Mouse (Mus musculus) stomach, embryonic 16.5 days (tissue): ENCODE data around the gene Bbs1. TPM values are rescaled to one million over a fixed set of nuclear protein-coding genes. Genes with fewer than 3 reads are reported as not detected.
"Not testable (repeated sequence)": the region's sequence is repeated elsewhere in the genome, so short reads cannot be mapped to it uniquely, and the experiment has no call there.

ENCODE experiments used
- ATAC-seq: fragments of 200-750 bp; cut with Nextera tagmentation; 2 replicates; pipeline ENCODE4 v1.8.0; 2017; ENCODE audit warnings: moderate number of reproducible peaks, moderate TSS enrichment; ENCODE audit not compliant: insufficient read depth, low FRiP score
- H3K27ac ChIP-seq: fragments of 300-500 bp; sonication (generic); 2 replicates; pipeline ENCODE4 v1.5.1; 2014; ENCODE audit warnings: low read length
- H3K27me3 ChIP-seq: fragments of 300-500 bp; sonication (generic); 2 replicates; pipeline ENCODE4 v1.6.1; 2014; ENCODE audit warnings: low read length, control low read depth, mixed read lengths; ENCODE audit not compliant: control insufficient read depth, insufficient read depth
- H3K36me3 ChIP-seq: fragments of 300-500 bp; sonication (generic); 2 replicates; pipeline ENCODE4 v1.6.1; 2014; ENCODE audit warnings: low read length; ENCODE audit not compliant: control insufficient read depth, insufficient read depth
- H3K4me1 ChIP-seq: fragments of 300-500 bp; sonication (generic); 2 replicates; pipeline ENCODE4 v1.6.1; 2014; ENCODE audit warnings: low read length, control low read depth, mixed read lengths; ENCODE audit not compliant: control insufficient read depth, insufficient read depth
- H3K4me2 ChIP-seq: fragments of 300-500 bp; sonication (generic); 2 replicates; pipeline ENCODE4 v1.6.1; 2014; ENCODE audit warnings: low read depth, low read length, mixed read lengths
- H3K4me3 ChIP-seq: fragments of 300-500 bp; sonication (generic); replicated peaks from 2 replicates; pipeline ENCODE4 v1.5.1; 2014; ENCODE audit warnings: mild to moderate bottlenecking, low read length
- H3K9ac ChIP-seq: fragments of 300-500 bp; sonication (generic); 2 replicates; pipeline ENCODE4 v1.6.1; 2014; ENCODE audit warnings: low read length
- H3K9me3 ChIP-seq: fragments of 300-500 bp; sonication (generic); replicated peaks from 2 replicates; pipeline ENCODE4 v1.6.1; 2016; ENCODE audit warnings: low read length, control low read depth; ENCODE audit not compliant: control insufficient read depth
- WGBS: fragments of 180-500 bp; shearing (Covaris S2); extraction: QIAGEN DNeasy Blood & Tissue Kit; methylation state at CpG from one replicate; pipeline ENCODE4 v1.1.7; 2014; 5-methylcytosine and 5-hydroxymethylcytosine counted together
- polyA plus RNA-seq: library from polyadenylated mRNA; unstranded; fragments of >200 nt; fragmentation: Nextera tagmentation; extraction: Ambion mirVana; gene quantifications from 2 replicates; pipeline ENCODE4 v1.2.1, GENCODE M21; 2015

The Bbs1 gene
- polyA plus RNA-seq, 1 experiment from 2014 or later = 3.6 TPM

DNA sequence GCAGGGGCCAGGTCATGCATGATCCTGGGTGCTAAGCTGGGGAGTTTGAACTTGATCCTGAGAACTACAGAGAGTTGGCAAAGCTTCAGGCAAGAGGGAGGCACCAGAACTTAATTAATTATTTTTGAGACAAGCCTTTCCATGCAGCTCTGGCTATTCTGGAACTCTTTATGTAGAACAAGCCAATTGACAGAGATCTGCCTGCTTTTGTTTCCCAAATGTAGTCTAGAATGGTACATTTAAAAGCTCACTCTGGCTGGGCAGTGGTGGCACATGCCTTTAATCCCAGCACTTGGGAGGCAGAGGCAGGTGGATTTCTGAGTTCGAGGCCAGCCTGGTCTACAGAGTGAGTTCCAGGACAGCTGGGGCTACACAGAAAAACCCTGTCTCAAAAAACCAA is 31.8 kb downstream of the Bbs1 start:
- not testable (repeated sequence) for H3K27ac ChIP-seq, H3K4me1 ChIP-seq, H3K9me3 ChIP-seq, H3K4me3 ChIP-seq, H3K9ac ChIP-seq, H3K4me2 ChIP-seq, ATAC-seq, H3K27me3 ChIP-seq, H3K36me3 ChIP-seq
- WGBS = 94% methylated on average over 1 of the region's 1 CpGs

DNA sequence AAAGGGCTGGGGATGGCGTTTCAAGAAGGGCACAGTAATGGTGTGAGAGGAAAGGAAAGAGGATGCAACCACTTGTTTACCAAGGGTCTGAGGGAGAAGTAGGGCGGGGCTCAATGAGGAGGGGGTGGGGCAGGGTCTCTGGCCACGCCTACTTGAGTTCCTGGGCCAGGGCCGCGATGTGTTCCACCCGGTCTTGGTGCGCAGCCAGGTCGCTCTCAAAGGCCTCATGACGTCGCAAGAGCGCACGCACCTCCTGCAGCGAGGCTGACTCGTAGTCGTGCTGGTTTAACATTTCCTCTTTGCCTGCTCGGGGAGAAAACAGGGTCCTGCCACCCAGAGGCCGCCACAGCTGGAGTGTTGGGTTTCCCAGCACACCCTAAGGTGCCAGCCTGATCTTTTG is 41.3 kb downstream of the Bbs1 start:
- Histone ChIP-seq H3K27ac (no peak overlapping the region), H3K36me3 (no peaks in the 10 kb centered on the region), H3K4me2 (peak overlapping the region; percentile 37; the same call in 1 of the 2 replicates), H3K9me3 (no peaks in the 10 kb centered on the region), H3K27me3 (no peaks in the 10 kb centered on the region), H3K4me3 (no peak overlapping the region; the same call in 1 of the 2 replicates), H3K4me1 (peaks cover 6% of the 10 kb centered on the region), H3K9ac (peak overlapping the region; percentile 52; the same call in 1 of the 2 replicates)
- 3% methylated on average over 17 of the region's 17 CpGs for WGBS
- ATAC-seq = no peak

DNA sequence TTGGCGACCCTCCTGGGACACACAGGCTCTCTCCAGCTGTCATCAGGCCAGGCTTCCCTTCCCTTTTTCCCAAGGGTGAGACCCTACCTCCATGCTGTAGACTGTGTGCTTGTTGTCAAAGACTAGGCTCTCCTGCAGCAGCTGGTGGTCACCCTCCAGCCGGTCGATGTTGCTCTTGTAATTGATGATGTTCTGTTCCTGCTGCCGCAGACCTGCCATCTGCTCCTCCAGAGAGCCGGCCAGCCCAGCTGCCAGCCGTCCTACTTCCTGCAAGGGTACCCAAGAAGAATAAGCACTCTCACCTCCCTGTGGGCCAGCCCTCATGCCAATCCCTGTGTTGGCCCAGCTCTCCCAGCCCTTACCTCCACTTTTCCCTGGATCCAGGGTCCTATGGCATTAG is 43.4 kb downstream of the Bbs1 start:
- Histone ChIP-seq H3K27ac (no peak overlapping the region), H3K4me3 (no peak overlapping the region), H3K9ac (no peak overlapping the region), H3K4me1 (peaks cover 6% of the 10 kb centered on the region), H3K4me2 (no peak overlapping the region), H3K27me3 (no peaks in the 10 kb centered on the region), H3K9me3 (no peaks in the 10 kb centered on the region), H3K36me3 (no peaks in the 10 kb centered on the region)
- no peak for ATAC-seq
- WGBS = 60% methylated on average over 6 of the region's 6 CpGs

DNA sequence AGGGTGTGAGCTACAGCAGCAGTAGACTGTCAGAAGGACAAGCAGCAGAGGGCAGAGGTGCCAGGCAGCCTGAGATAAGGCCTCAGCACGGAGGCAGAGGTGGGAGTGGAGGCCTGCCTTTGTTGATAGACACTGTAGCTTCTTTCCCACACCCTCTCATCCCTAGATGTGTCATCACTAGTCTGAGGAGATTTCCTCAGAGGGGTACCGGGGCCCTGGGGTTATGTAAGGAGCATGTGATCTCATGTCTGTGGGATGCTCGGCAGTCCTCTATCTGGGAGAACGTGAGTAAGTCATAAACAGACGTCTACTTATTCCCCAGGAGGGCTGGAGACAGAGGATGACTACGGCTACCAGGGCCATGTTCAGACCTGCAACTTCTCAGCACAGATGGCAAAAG is 47.3 kb downstream of the Bbs1 start:
- Histone ChIP-seq H3K9me3 (no peaks in the 10 kb centered on the region), H3K27me3 (no peaks in the 10 kb centered on the region), H3K9ac (no peak overlapping the region), H3K27ac (no peak overlapping the region), H3K4me2 (no peak overlapping the region; the same call in 1 of the 2 replicates), H3K4me3 (no peak overlapping the region), H3K4me1 (peaks cover 9% of the 10 kb centered on the region; the same call in 1 of the 2 replicates), H3K36me3 (no peaks in the 10 kb centered on the region)
- 65% methylated on average over 6 of the region's 6 CpGs for WGBS
- ATAC-seq = no peak

DNA sequence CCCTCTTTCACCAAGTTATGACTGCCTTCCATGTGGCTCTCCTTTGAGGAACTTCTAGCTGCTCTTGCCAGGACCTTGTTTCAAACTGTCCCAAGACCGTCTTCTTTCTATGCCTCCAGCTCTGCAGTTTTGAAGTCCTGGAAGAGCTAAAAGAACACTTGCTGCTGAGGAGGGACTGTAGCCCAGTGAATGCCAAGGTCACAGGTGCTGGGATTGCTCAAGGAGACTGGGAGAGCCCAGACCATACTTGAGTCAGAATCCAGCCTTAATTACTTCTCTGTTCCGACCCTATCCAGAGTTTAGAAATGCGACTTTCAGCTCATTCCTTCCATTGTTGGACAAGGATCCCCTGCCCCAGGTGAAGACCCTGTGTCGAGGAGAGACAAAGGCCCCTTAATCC is 50.5 kb downstream of the Bbs1 start:
- H3K27ac ChIP-seq = no peak overlapping the region
- peak overlapping the region; percentile 91; the same call in 1 of the 2 replicates for H3K4me2 ChIP-seq
- ATAC-seq = no peak
- peak overlapping the region; percentile 56; the same call in 1 of the 2 replicates for H3K4me3 ChIP-seq
- whole genome bisulfite sequencing = 77% methylated on average over 4 of the region's 4 CpGs
- H3K9ac ChIP-seq = no peak overlapping the region
- H3K9me3 ChIP-seq = no peaks in the 10 kb centered on the region
- H3K36me3 ChIP-seq = no peaks in the 10 kb centered on the region
- H3K4me1 ChIP-seq = peaks cover 9% of the 10 kb centered on the region; the same call in 1 of the 2 replicates
- no peaks in the 10 kb centered on the region for H3K27me3 ChIP-seq

DNA sequence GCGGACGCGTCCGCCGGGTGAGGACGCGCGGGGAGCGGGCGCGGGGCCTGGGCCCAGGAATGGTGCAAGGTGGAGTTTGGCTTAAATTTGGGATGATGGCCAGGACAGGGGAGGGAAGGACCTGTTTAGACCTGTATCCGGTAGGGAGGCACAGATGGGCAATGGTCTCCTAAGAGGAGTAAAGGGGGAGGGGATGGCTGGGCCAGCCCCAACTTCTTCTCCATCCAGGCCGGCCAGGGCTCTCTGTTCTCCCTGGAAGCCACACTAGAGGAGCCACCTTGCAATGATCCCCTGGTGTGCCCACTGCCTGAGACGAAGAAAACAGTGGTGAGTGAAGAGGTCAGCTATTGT is 51.0 kb downstream of the Bbs1 start:
- Histone ChIP-seq H3K9ac (peak overlapping the region; percentile 73), H3K9me3 (no peaks in the 10 kb centered on the region), H3K4me3 (peak overlapping the region; percentile 56), H3K4me1 (peaks cover 9% of the 10 kb centered on the region; the same call in 1 of the 2 replicates), H3K27ac (no peak overlapping the region), H3K4me2 (peak overlapping the region; percentile 91), H3K27me3 (no peaks in the 10 kb centered on the region), H3K36me3 (no peaks in the 10 kb centered on the region)
- 1% methylated on average over 14 of the region's 14 CpGs for WGBS
- ATAC-seq = 0 out of 2 replicates have a peak, but pooled peaks have one; percentile 42

DNA sequence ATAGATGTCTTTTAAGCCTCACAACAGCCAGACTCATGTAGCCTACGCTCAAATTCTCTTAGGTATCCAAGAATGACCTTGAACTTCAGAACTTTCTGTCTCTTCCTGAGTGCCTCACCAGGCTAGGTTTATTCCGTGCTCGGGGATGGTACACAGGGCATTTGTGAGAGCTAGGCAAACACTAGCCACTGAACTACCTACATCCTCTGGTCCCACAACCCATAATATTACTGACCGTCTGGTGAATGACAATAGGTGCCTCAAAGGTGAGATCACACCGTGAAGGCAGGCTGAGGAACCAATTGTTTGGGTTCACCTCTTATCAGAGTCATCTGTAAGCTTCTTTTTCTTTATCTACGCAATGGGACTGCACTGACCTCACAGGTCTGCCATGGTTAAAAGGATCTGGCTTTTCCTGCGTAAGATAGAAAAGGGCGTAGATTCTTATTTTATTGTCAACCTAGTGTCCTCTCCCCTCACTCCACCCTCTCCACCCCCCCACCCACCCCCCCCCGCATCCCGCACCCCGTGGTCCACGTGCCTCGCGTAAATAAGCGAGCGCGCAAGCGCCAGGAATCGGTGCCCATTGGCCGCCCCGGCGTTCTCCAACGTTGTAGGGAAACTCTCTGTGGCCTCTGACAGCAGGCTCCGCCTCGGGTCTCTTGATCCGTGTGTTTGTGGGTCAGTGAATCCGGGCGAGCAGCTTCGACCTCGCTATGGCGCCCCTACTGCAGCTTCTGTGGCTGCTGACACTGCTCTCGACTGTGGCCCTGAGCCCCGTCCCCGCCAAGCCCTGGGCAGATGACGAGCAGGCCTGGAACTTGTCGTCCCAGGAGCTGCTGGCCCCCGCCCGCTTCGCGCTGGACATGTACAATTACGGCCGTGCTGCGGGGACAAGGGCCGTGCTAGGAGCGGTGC is 51.6 kb downstream of the Bbs1 start, which contains the start of gene Ctsf:
Gene Ctsf (plus strand): TSS at position 579 of the 918 bp plus-strand sequence.
- no peaks in the 10 kb centered on the region for H3K9me3 ChIP-seq
- peak within 1 kb of the TSS; percentile 91 for H3K4me2 ChIP-seq
- H3K4me3 ChIP-seq = peak within 1 kb of the TSS; percentile 56
- H3K27me3 ChIP-seq = no peaks in the 10 kb centered on the region; the same call in 1 of the 2 replicates
- WGBS = 2% methylated on average over 45 of the region's 45 CpGs
- peak within 1 kb of the TSS; percentile 73 for H3K9ac ChIP-seq
- no peaks in the 10 kb centered on the region for H3K36me3 ChIP-seq
- no peak within 1 kb of the TSS for H3K27ac ChIP-seq
- ATAC-seq = peak; percentile 91
- peaks cover 9% of the 10 kb centered on the region; the same call in 1 of the 2 replicates for H3K4me1 ChIP-seq

DNA sequence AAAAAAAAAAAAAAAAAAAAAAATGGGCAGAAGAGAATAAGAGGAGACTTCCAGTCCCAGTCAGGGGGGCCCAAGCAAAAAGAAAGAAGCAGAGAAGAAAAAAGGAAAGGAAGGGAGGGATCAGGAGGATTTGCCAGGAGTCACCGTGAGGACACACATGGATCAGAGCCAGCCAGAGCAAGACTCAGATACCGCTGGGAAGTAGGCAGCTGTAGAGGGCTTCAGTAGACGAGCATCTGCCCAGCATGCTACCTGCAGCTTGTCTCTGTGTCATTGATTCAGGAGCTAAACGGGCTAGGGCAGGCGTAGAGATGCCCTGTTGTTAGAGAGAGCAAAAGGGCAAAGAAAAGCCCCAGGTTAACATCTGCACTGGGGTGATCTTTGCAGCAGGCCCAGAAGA is 56.1 kb downstream of the Bbs1 start:
- no peak overlapping the region for H3K4me2 ChIP-seq
- ATAC-seq = no peak
- WGBS = 50% methylated on average over 5 of the region's 5 CpGs
- no peak overlapping the region for H3K4me3 ChIP-seq
- H3K4me1 ChIP-seq = peaks cover 5% of the 10 kb centered on the region; the same call in 1 of the 2 replicates
- no peaks in the 10 kb centered on the region for H3K36me3 ChIP-seq
- no peaks in the 10 kb centered on the region for H3K9me3 ChIP-seq
- no peak overlapping the region for H3K27ac ChIP-seq
- no peaks in the 10 kb centered on the region; the same call in 1 of the 2 replicates for H3K27me3 ChIP-seq
- no peak overlapping the region for H3K9ac ChIP-seq

DNA sequence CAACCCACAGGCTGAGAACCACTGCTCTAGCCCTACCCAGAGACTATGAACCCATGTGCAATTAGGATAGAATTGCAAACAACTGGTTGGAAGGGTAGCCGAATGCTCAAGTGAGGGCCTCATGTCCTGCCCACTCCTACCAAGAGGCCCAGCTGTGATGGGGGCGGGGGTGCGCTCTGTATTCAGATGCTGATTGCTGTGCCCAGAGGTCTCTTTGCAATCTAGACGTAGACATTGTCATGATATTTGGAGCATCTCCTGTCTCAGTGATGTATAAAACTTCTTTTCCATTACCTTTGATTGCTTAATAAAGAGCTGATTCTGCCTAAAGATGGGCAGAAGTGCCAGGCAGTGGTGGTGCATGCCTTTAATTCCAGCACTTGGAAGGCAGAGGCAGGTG is 56.6 kb downstream of the Bbs1 start:
- no peaks in the 10 kb centered on the region for H3K36me3 ChIP-seq
- H3K4me1 ChIP-seq = peaks cover 4% of the 10 kb centered on the region; the same call in 1 of the 2 replicates
- no peak overlapping the region for H3K4me3 ChIP-seq
- 51% methylated on average over 4 of the region's 4 CpGs for WGBS
- no peak overlapping the region for H3K4me2 ChIP-seq
- H3K9me3 ChIP-seq = no peaks in the 10 kb centered on the region
- H3K27me3 ChIP-seq = no peaks in the 10 kb centered on the region; the same call in 1 of the 2 replicates
- no peak overlapping the region for H3K9ac ChIP-seq
- no peak overlapping the region for H3K27ac ChIP-seq
- ATAC-seq = no peak
